16 mouse cellular contexts compared by ENCODE assay signal in genomic region chr7:132494263-132494662, GRCm38 (mm10).
A peak's percentile ranks its signal among the peaks of the same experiment; 100 is the strongest.
DNase-seq lines count a peak whose midpoint lies in the region; ATAC-seq lines count a peak whose summit lies in the region.
"Had no signal": no experiment of that assay in that cellular context is flagged by ENCODE, and none has a peak within 500 bp of the region (broad histone marks: within the 10 kb centered on the region; RNA-seq: fewer than 3 reads in every experiment).

No protein-coding gene starts in this region.

- peaks cover 46% of the 10 kb centered on the region for H3K4me1 ChIP-seq in megakaryocyte, embryonic 14.5 days
- peaks cover 47% of the 10 kb centered on the region for H3K4me1 ChIP-seq in liver, embryonic 15.5 days (replicated peaks)
- H3K4me1 ChIP-seq in forebrain, embryonic 15.5 days = no peaks in the 10 kb centered on the region

- H3K4me2 ChIP-seq in liver, embryonic 15.5 days = peak overlapping the region; percentile 49
- H3K4me2 ChIP-seq in forebrain, embryonic 15.5 days (replicated peaks) = no peak overlapping the region

- 9% methylated on average over 4 of the region's 4 CpGs for WGBS in liver, embryonic 15.5 days (ENCODE audit: insufficient replicate concordance)
- 83% methylated on average over 4 of the region's 4 CpGs for WGBS in forebrain, embryonic 15.5 days

- H3K9me3 ChIP-seq in megakaryocyte, embryonic 14.5 days = no peaks in the 10 kb centered on the region
- no peaks in the 10 kb centered on the region for H3K9me3 ChIP-seq in liver, embryonic 15.5 days (replicated peaks)
- no peaks in the 10 kb centered on the region for H3K9me3 ChIP-seq in forebrain, embryonic 15.5 days
- H3K9me3 ChIP-seq: embryonic facial prominence, embryonic 10.5 days had no signal

- H3K4me3 ChIP-seq in megakaryocyte, embryonic 14.5 days (replicated peaks) = peak overlapping the region; percentile 60
- no peak overlapping the region for H3K4me3 ChIP-seq in liver, embryonic 15.5 days (replicated peaks)
- no peak overlapping the region for H3K4me3 ChIP-seq in forebrain, embryonic 15.5 days
- H3K4me3 ChIP-seq: embryonic facial prominence, embryonic 10.5 days had no signal

- H3K27me3 ChIP-seq in megakaryocyte, embryonic 14.5 days (replicated peaks) = peaks cover 38% of the 10 kb centered on the region
- H3K27me3 ChIP-seq in liver, embryonic 15.5 days = peaks cover 7% of the 10 kb centered on the region
- no peaks in the 10 kb centered on the region for H3K27me3 ChIP-seq in forebrain, embryonic 15.5 days

- ATAC-seq in megakaryocyte, adult 5-6 weeks (ENCODE audit: poor library complexity, severe bottlenecking) = no peak
- peak; percentile 18; the same call in 1 of the 2 replicates for ATAC-seq in erythroid progenitor cell, adult 5-6 weeks (replicated peaks; ENCODE audit: low FRiP score, poor library complexity, severe bottlenecking)
- ATAC-seq in liver, embryonic 15.5 days (ENCODE audit: insufficient read depth) = peak; percentile 81
- ATAC-seq in forebrain, embryonic 15.5 days (replicated peaks) = no peak
- ATAC-seq: hindbrain, embryonic 16.5 days; lung, postnatal 0 days had no signal

- DNase-seq in right cerebral cortex, adult 18-20 months = no peak
- DNase-seq in spleen, postnatal 10 days (ENCODE audit: low spot score in 2 of 2) = no peak
- DNase-seq: cerebellum, postnatal 25 days; heart, adult 11 months; kidney, adult 2 months; kidney, postnatal 25 days; right cerebral cortex, postnatal 14 days; thymus, postnatal 4 days had no signal

- H3K9ac ChIP-seq in liver, embryonic 15.5 days = no peak overlapping the region
- no peak overlapping the region for H3K9ac ChIP-seq in forebrain, embryonic 15.5 days (replicated peaks)

- peak overlapping the region; percentile 84 for H3K27ac ChIP-seq in liver, embryonic 15.5 days (replicated peaks)
- H3K27ac ChIP-seq in forebrain, embryonic 15.5 days (replicated peaks) = no peak overlapping the region
- H3K27ac ChIP-seq: embryonic facial prominence, embryonic 10.5 days had no signal

- no peaks in the 10 kb centered on the region for H3K36me3 ChIP-seq in megakaryocyte, embryonic 14.5 days (replicated peaks; ENCODE audit: low read length)
- H3K36me3 ChIP-seq in liver, embryonic 15.5 days (replicated peaks) = no peaks in the 10 kb centered on the region
- no peaks in the 10 kb centered on the region for H3K36me3 ChIP-seq in forebrain, embryonic 15.5 days
- H3K36me3 ChIP-seq: embryonic facial prominence, embryonic 10.5 days had no signal

Comparison
In these comparisons a context has a peak if more than half of its experiments do, and no peak if none do; other contexts are left out.
1. ATAC-seq: peak in erythroid progenitor cell, adult 5-6 weeks (single experiment) and liver, embryonic 15.5 days (single experiment); none in megakaryocyte, adult 5-6 weeks (single experiment) and forebrain, embryonic 15.5 days (single experiment).